Mouse (Mus musculus) megakaryocyte, embryonic 14.5 days (primary cell): ENCODE results near the gene Alk. TPM values are rescaled to one million over a fixed set of nuclear protein-coding genes. Genes with fewer than 3 reads are reported as not detected.

Source experiments
- H3K27me3 ChIP-seq: replicated peaks from 2 replicates; pipeline ENCODE3; 2012; ENCODE audit warnings: inconsistent platforms
- H3K36me3 ChIP-seq: replicated peaks from 2 replicates; pipeline ENCODE3; 2012; ENCODE audit warnings: low read length, inconsistent platforms, mixed read lengths
- H3K4me1 ChIP-seq: 2 replicates; pipeline ENCODE4 v1.6.1; 2012; ENCODE audit warnings: inconsistent platforms
- H3K4me3 ChIP-seq: replicated peaks from 2 replicates; pipeline ENCODE3; 2012; ENCODE audit warnings: moderate library complexity, mild to moderate bottlenecking, inconsistent platforms
- H3K9me3 ChIP-seq: 2 replicates; pipeline ENCODE4 v1.6.1; 2012; ENCODE audit warnings: inconsistent platforms
- FLI1 ChIP-seq: IDR thresholded peaks from 2 replicates; pipeline ENCODE4 v1.6.1; 2012; ENCODE audit warnings: low read length, inconsistent platforms, mixed read lengths
- GATA1 ChIP-seq: IDR thresholded peaks from 3 replicates; pipeline ENCODE4 v1.6.1; 2012; ENCODE audit warnings: mixed read lengths, low read length, inconsistent platforms, borderline replicate concordance
- polyA plus RNA-seq: library from polyadenylated mRNA; stranded (reverse); fragments of >175 nt; gene quantifications from 2 replicates; pipeline ENCODE4 v1.2.3, GENCODE M21; 2012; ENCODE audit warnings: low replicate concordance; ENCODE audit not compliant: insufficient read depth

Alk gene
- polyA plus RNA-seq, 1 experiment, result not detected

- Histone ChIP-seq H3K27me3 (no peaks in the 10 kb centered on the region), H3K4me1 (no peaks in the 10 kb centered on the region), H3K36me3 (no peaks in the 10 kb centered on the region), H3K9me3 (peaks cover 35% of the 10 kb centered on the region), H3K4me3 (no peak overlapping the region)
- TF ChIP-seq FLI1 (no peak), GATA1 (no peak)
These were observed 158.9 kb downstream of the Alk start for GRCm38 (mm10) chr17:72445204-72446177.

- no peaks in the 10 kb centered on the region for H3K4me1 ChIP-seq
- H3K4me3 ChIP-seq, result no peak overlapping the region
- TF ChIP-seq FLI1 (no peak), GATA1 (no peak)
- H3K27me3 ChIP-seq, result no peaks in the 10 kb centered on the region
- no peaks in the 10 kb centered on the region for H3K36me3 ChIP-seq
- H3K9me3 ChIP-seq, result peaks cover 29% of the 10 kb centered on the region
These were observed 187.0 kb downstream of the Alk start for GRCm38 (mm10) chr17:72417451-72417850.

DNA sequence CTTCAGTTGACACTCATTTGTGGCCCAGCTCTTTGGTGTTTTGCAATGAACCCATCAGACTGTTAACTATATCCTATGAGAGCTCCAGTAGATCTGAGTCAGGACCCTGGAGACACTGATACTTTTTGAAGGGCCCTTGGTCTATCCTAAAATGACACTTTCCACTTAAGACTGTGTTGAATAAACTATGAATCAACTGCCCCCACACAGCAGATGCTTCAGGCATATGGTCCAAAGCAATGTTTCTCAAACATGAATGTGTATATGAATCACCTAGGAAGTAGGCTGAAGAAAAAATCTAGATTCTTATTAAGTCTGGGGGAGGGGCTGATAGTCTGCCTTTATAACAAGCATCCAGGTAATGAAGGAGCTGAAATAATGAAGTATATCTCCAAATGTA lies 189.8 kb downstream of the Alk start:
- Histone ChIP-seq H3K36me3 (no peaks in the 10 kb centered on the region), H3K4me3 (no peak overlapping the region), H3K9me3 (peaks cover 27% of the 10 kb centered on the region), H3K27me3 (no peaks in the 10 kb centered on the region), H3K4me1 (no peaks in the 10 kb centered on the region)
- TF ChIP-seq GATA1 (no peak), FLI1 (no peak)

GRCm38 (mm10) chr17:72404813-72405212 lies 199.6 kb downstream of the Alk start:
- no peaks in the 10 kb centered on the region for H3K36me3 ChIP-seq
- H3K4me3 ChIP-seq, result no peak overlapping the region
- H3K9me3 ChIP-seq, result peaks cover 32% of the 10 kb centered on the region
- H3K27me3 ChIP-seq, result no peaks in the 10 kb centered on the region
- H3K4me1 ChIP-seq, result no peaks in the 10 kb centered on the region
- TF ChIP-seq GATA1 (no peak), FLI1 (no peak)

- Histone ChIP-seq H3K4me1 (no peaks in the 10 kb centered on the region), H3K9me3 (peaks cover 31% of the 10 kb centered on the region), H3K4me3 (no peak overlapping the region), H3K36me3 (no peaks in the 10 kb centered on the region), H3K27me3 (no peaks in the 10 kb centered on the region)
- no peak for TF ChIP-seq FLI1
- TF ChIP-seq GATA1, result no peak
These were observed 202.6 kb downstream of the Alk start for GRCm38 (mm10) chr17:72401861-72402260.

DNA sequence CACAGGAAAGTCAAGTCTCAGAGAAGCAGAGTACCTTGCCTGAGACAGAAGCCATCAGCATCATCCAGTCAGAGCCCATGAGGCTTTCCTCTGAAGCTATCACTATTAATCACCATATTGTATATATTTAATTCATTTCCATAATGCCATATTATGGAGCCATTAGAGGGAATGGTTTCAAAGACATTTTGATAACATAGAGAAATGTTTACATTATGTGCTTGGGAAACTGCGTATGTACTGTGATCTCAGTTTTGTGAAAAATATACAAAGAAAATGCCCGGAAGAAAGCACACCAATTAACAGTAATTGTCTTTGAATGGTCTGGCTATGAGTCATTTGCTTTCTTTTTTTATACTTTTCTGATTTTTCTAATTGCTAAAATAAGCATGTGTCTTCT lies 203.1 kb downstream of the Alk start:
- H3K9me3 ChIP-seq, result peaks cover 30% of the 10 kb centered on the region
- no peaks in the 10 kb centered on the region for H3K27me3 ChIP-seq
- H3K36me3 ChIP-seq, result no peaks in the 10 kb centered on the region
- TF ChIP-seq FLI1 (no peak), GATA1 (no peak)
- no peaks in the 10 kb centered on the region for H3K4me1 ChIP-seq
- no peak overlapping the region for H3K4me3 ChIP-seq

- no peak overlapping the region for H3K4me3 ChIP-seq
- TF ChIP-seq GATA1 (no peak), FLI1 (no peak)
- H3K36me3 ChIP-seq, result no peaks in the 10 kb centered on the region
- H3K9me3 ChIP-seq, result peaks cover 40% of the 10 kb centered on the region
- no peaks in the 10 kb centered on the region for H3K4me1 ChIP-seq
- H3K27me3 ChIP-seq, result no peaks in the 10 kb centered on the region
These were observed 204.9 kb downstream of the Alk start for GRCm38 (mm10) chr17:72399331-72400059.

DNA sequence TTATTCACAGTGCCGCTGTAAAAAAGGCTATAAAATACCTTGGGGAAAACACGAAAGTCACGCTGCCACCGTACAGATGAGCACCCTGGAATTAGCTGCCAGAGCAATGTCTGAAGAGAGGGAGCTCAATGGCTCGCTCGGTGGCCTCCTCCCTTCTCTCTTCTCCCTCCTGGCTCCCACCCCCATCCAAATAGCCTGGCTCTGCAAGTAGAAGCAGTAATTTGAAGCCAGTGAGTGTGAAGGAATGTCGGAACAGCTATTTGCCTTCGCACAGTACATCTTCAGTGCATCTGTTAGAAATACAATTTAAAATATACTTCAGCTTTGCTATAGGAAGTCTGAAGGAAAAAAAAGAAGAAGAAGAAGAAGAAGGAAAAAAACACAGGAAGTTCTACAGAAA lies 208.5 kb downstream of the Alk start:
- Histone ChIP-seq H3K4me3 (no peak overlapping the region), H3K36me3 (no peaks in the 10 kb centered on the region), H3K4me1 (no peaks in the 10 kb centered on the region), H3K9me3 (peaks cover 45% of the 10 kb centered on the region), H3K27me3 (no peaks in the 10 kb centered on the region)
- no peak for TF ChIP-seq GATA1
- TF ChIP-seq FLI1, result no peak

- no peaks in the 10 kb centered on the region for H3K4me1 ChIP-seq
- TF ChIP-seq FLI1 (no peak), GATA1 (no peak)
- no peaks in the 10 kb centered on the region for H3K27me3 ChIP-seq
- peaks cover 55% of the 10 kb centered on the region for H3K9me3 ChIP-seq
- H3K36me3 ChIP-seq, result no peaks in the 10 kb centered on the region
- H3K4me3 ChIP-seq, result no peak overlapping the region
These were observed 235.4 kb downstream of the Alk start for GRCm38 (mm10) chr17:72368991-72369390.
